Mouse (Mus musculus) neural tube, embryonic 12.5 days (tissue): ENCODE data around the gene Ranbp1. TPM values are rescaled to one million over a fixed set of nuclear protein-coding genes. Genes with fewer than 3 reads are reported as not detected.

Experiments used
- ATAC-seq: fragments of 200-750 bp; cut with Nextera tagmentation; 2 replicates; pipeline ENCODE4 v1.8.0; 2017; ENCODE audit warnings: low read depth, mild to moderate bottlenecking, moderate TSS enrichment, moderate library complexity; ENCODE audit not compliant: low FRiP score
- H3K27ac ChIP-seq: fragments of 300-500 bp; sonication (generic); 2 replicates; pipeline ENCODE4 v1.5.1; 2016
- H3K27me3 ChIP-seq: fragments of 300-500 bp; sonication (generic); replicated peaks from 2 replicates; pipeline ENCODE4 v1.6.1; 2016; ENCODE audit warnings: mild to moderate bottlenecking
- H3K36me3 ChIP-seq: fragments of 300-500 bp; sonication (generic); 2 replicates; pipeline ENCODE4 v1.6.1; 2016; ENCODE audit warnings: mild to moderate bottlenecking
- H3K4me1 ChIP-seq: fragments of 300-500 bp; sonication (generic); 2 replicates; pipeline ENCODE4 v1.6.1; 2016
- H3K4me2 ChIP-seq: fragments of 300-500 bp; sonication (generic); replicated peaks from 2 replicates; pipeline ENCODE4 v1.6.1; 2016; ENCODE audit warnings: mild to moderate bottlenecking
- H3K4me3 ChIP-seq: fragments of 300-500 bp; sonication (generic); 2 replicates; pipeline ENCODE4 v1.5.1; 2016
- H3K9ac ChIP-seq: fragments of 300-500 bp; sonication (generic); 2 replicates; pipeline ENCODE4 v1.6.1; 2016; ENCODE audit warnings: mild to moderate bottlenecking
- H3K9me3 ChIP-seq: fragments of 300-500 bp; sonication (generic); 2 replicates; pipeline ENCODE4 v1.6.1; 2016; ENCODE audit warnings: mild to moderate bottlenecking
- WGBS: fragments of 180-500 bp; shearing (Covaris S2); methylation state at CpG from one replicate; pipeline ENCODE4 v1.1.7; 2016; 5-methylcytosine and 5-hydroxymethylcytosine counted together
- polyA plus RNA-seq: library from polyadenylated mRNA; unstranded; fragments of >200 nt; fragmentation: Nextera tagmentation; extraction: Ambion mirVana; gene quantifications from 2 replicates; pipeline ENCODE4 v1.2.1, GENCODE M21; 2016

Ranbp1 gene
- polyA plus RNA-seq, 1 experiment from 2014 or later: 701 TPM

- Histone ChIP-seq H3K9ac (peak overlapping the region; percentile 90), H3K4me1 (peaks cover 38% of the 10 kb centered on the region), H3K4me3 (peak overlapping the region; percentile 5; the same call in 1 of the 2 replicates), H3K4me2 (peak overlapping the region; percentile 94), H3K36me3 (peaks cover 64% of the 10 kb centered on the region), H3K27ac (no peak overlapping the region), H3K27me3 (no peaks in the 10 kb centered on the region), H3K9me3 (no peaks in the 10 kb centered on the region)
- ATAC-seq: no peak
- 68% methylated on average over 10 of the region's 10 CpGs for whole genome bisulfite sequencing
Observed at GRCm38 (mm10) chr16:18250828-18251790, 2.6 kb upstream of the Ranbp1 start.

GRCm38 (mm10) chr16:18250231-18250630, 1.7 kb upstream of the Ranbp1 start:
- 55% methylated on average over 4 of the region's 4 CpGs for WGBS
- no peaks in the 10 kb centered on the region for H3K9me3 ChIP-seq
- H3K4me2 ChIP-seq: peak overlapping the region; percentile 94
- H3K27ac ChIP-seq: no peak overlapping the region
- no peaks in the 10 kb centered on the region for H3K27me3 ChIP-seq
- peak overlapping the region; percentile 96; the same call in 1 of the 2 replicates for H3K4me3 ChIP-seq
- peaks cover 44% of the 10 kb centered on the region for H3K4me1 ChIP-seq
- no peak for ATAC-seq
- peaks cover 66% of the 10 kb centered on the region for H3K36me3 ChIP-seq
- peak overlapping the region; percentile 90 for H3K9ac ChIP-seq

GRCm38 (mm10) chr16:18249364-18249967, 934 bp upstream of the Ranbp1 start:
- Histone ChIP-seq H3K36me3 (peaks cover 66% of the 10 kb centered on the region), H3K9ac (peak overlapping the region; percentile 90), H3K27me3 (no peaks in the 10 kb centered on the region), H3K4me2 (peak overlapping the region; percentile 94), H3K27ac (peak overlapping the region; percentile 77), H3K4me1 (peaks cover 44% of the 10 kb centered on the region), H3K4me3 (peak overlapping the region; percentile 96), H3K9me3 (no peaks in the 10 kb centered on the region)
- 7% methylated on average over 27 of the region's 27 CpGs for WGBS
- ATAC-seq: peak; percentile 42

- H3K4me2 ChIP-seq: peak overlapping the region; percentile 94
- no peaks in the 10 kb centered on the region for H3K9me3 ChIP-seq
- H3K9ac ChIP-seq: peak overlapping the region; percentile 90
- ATAC-seq: peak; percentile 1; the same call in 1 of the 2 replicates
- peak overlapping the region; percentile 72 for H3K27ac ChIP-seq
- peaks cover 66% of the 10 kb centered on the region for H3K36me3 ChIP-seq
- H3K4me1 ChIP-seq: peaks cover 44% of the 10 kb centered on the region
- H3K27me3 ChIP-seq: no peaks in the 10 kb centered on the region
- WGBS: under 1% methylated on average over 33 of the region's 33 CpGs
- H3K4me3 ChIP-seq: peak overlapping the region; percentile 96
Observed at GRCm38 (mm10) chr16:18247521-18248399, 772 bp downstream of the Ranbp1 start.

- WGBS: 96% methylated on average over 10 of the region's 10 CpGs
- Histone ChIP-seq H3K9ac (no peak overlapping the region), H3K36me3 (peaks cover 85% of the 10 kb centered on the region), H3K9me3 (no peaks in the 10 kb centered on the region), H3K4me2 (no peak overlapping the region), H3K27ac (no peak overlapping the region), H3K4me1 (peaks cover 12% of the 10 kb centered on the region), H3K4me3 (no peak overlapping the region), H3K27me3 (no peaks in the 10 kb centered on the region)
- ATAC-seq: no peak
Observed at GRCm38 (mm10) chr16:18241581-18241980, 7.0 kb downstream of the Ranbp1 start.

- no peaks in the 10 kb centered on the region for H3K27me3 ChIP-seq
- H3K9me3 ChIP-seq: no peaks in the 10 kb centered on the region
- H3K4me1 ChIP-seq: peaks cover 29% of the 10 kb centered on the region
- no peak overlapping the region for H3K27ac ChIP-seq
- WGBS: 73% methylated on average over 7 of the region's 7 CpGs
- no peak overlapping the region for H3K4me2 ChIP-seq
- no peak overlapping the region for H3K4me3 ChIP-seq
- ATAC-seq: no peak
- H3K9ac ChIP-seq: no peak overlapping the region
- peaks cover 38% of the 10 kb centered on the region for H3K36me3 ChIP-seq
Observed at GRCm38 (mm10) chr16:18236676-18237501, 11.6 kb downstream of the Ranbp1 start.

GRCm38 (mm10) chr16:18235389-18236065, 13.0 kb downstream of the Ranbp1 start:
- H3K9ac ChIP-seq: peak overlapping the region; percentile 86
- ATAC-seq: peak; percentile 74
- WGBS: 7% methylated on average over 19 of the region's 19 CpGs
- peak overlapping the region; percentile 86 for H3K4me3 ChIP-seq
- peak overlapping the region; percentile 93 for H3K4me2 ChIP-seq
- peaks cover 29% of the 10 kb centered on the region for H3K4me1 ChIP-seq
- peak overlapping the region; percentile 77; the same call in 1 of the 2 replicates for H3K27ac ChIP-seq
- H3K27me3 ChIP-seq: no peaks in the 10 kb centered on the region
- H3K36me3 ChIP-seq: peaks cover 25% of the 10 kb centered on the region
- no peaks in the 10 kb centered on the region for H3K9me3 ChIP-seq

- H3K9ac ChIP-seq: peak within 1 kb of the TSS; percentile 86
- H3K27me3 ChIP-seq: no peaks in the 10 kb centered on the region
- ATAC-seq: peak; percentile 77
- H3K4me3 ChIP-seq: peak within 1 kb of the TSS; percentile 86
- WGBS: under 1% methylated on average over 79 of the region's 79 CpGs
- H3K4me2 ChIP-seq: peak within 1 kb of the TSS; percentile 93
- H3K9me3 ChIP-seq: no peaks in the 10 kb centered on the region
- peaks cover 18% of the 10 kb centered on the region for H3K36me3 ChIP-seq
- H3K4me1 ChIP-seq: peaks cover 30% of the 10 kb centered on the region
- H3K27ac ChIP-seq: peak within 1 kb of the TSS; percentile 77; the same call in 1 of the 2 replicates
Observed at GRCm38 (mm10) chr16:18234671-18235388, 13.7 kb downstream of the Ranbp1 start, which contains the start of gene Zdhhc8. Gene Zdhhc8 (minus strand): TSS chr16:18235136.

GRCm38 (mm10) chr16:18233919-18234670, 14.4 kb downstream of the Ranbp1 start:
- Histone ChIP-seq H3K9ac (peak overlapping the region; percentile 86), H3K4me1 (peaks cover 37% of the 10 kb centered on the region), H3K27me3 (no peaks in the 10 kb centered on the region), H3K36me3 (peaks cover 12% of the 10 kb centered on the region), H3K27ac (0 out of 2 replicates have a peak overlapping the region, but pooled peaks have one; percentile 77), H3K9me3 (no peaks in the 10 kb centered on the region), H3K4me3 (peak overlapping the region; percentile 86), H3K4me2 (peak overlapping the region; percentile 93)
- WGBS: 24% methylated on average over 13 of the region's 13 CpGs
- peak; percentile 10 for ATAC-seq
